9 mouse cellular contexts compared by ENCODE assay signal in the genomic region with DNA sequence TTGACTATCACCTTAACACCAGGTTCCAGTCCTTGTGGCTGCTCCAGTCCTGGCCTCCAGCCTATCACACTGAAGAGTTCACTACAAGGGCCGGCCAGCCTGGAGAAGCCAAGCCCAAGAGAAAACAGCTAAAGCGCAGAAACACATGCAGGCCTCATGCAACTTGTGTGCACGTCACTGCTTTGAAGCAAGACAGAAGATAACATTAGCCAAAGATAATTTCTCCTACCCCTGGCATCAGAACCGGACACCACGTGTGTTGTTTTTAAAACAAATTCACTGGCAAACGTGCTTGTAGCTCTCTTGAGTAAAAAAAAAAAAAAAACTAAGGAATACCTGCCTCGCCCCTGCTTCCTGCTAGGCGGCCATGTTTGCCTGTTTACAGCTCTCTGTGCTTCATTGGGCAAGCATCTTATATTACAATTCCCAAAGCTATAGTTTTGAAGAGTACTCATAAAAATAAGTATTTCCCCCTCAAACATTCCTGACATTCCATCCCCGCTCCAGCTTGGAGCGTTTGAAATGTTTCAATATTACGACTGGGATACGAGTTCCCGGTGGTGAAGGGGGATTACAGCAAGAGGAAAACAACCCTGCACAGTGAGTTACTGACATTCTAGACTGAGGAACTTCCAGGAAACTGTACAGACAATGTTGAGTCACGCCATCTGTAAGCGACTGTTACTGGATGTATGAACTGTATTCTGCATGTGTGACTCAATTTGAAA. TPM values are rescaled to one million over a fixed set of nuclear protein-coding genes. Genes with fewer than 3 reads are reported as not detected.
DNase-seq lines count a peak whose midpoint lies in the region; ATAC-seq and TF ChIP-seq lines count a peak whose summit lies in the region.
"Had no signal": no experiment of that assay in that cellular context is flagged by ENCODE, and none has a peak within 500 bp of the region (broad histone marks: within the 10 kb centered on the region; RNA-seq: fewer than 3 reads in every experiment).

No protein-coding gene starts in this region.

- no peaks in the 10 kb centered on the region for H3K36me3 ChIP-seq in intestine, embryonic 14.5 days (ENCODE audit: control insufficient read depth, insufficient read depth, low read length)
- no peaks in the 10 kb centered on the region for H3K36me3 ChIP-seq in intestine, postnatal 0 days (ENCODE audit: control insufficient read depth, insufficient read depth)
- no peaks in the 10 kb centered on the region for H3K36me3 ChIP-seq in embryonic facial prominence, embryonic 15.5 days
- H3K36me3 ChIP-seq in liver, postnatal 0 days (replicated peaks; ENCODE audit: insufficient read depth, low read length): no peaks in the 10 kb centered on the region
- H3K36me3 ChIP-seq: liver, embryonic 12.5 days had no signal

- no peaks in the 10 kb centered on the region for H3K27me3 ChIP-seq in intestine, embryonic 14.5 days (replicated peaks; ENCODE audit: control insufficient read depth, insufficient read depth, low read length)
- H3K27me3 ChIP-seq in intestine, postnatal 0 days (replicated peaks; ENCODE audit: control insufficient read depth, insufficient read depth, low read length): no peaks in the 10 kb centered on the region
- no peaks in the 10 kb centered on the region for H3K27me3 ChIP-seq in embryonic facial prominence, embryonic 15.5 days
- no peaks in the 10 kb centered on the region for H3K27me3 ChIP-seq in liver, postnatal 0 days (ENCODE audit: insufficient read depth, low read length)
- H3K27me3 ChIP-seq: liver, embryonic 12.5 days had no signal

- no peaks in the 10 kb centered on the region for H3K9me3 ChIP-seq in intestine, embryonic 14.5 days (ENCODE audit: control insufficient read depth, low read length)
- H3K9me3 ChIP-seq in intestine, postnatal 0 days (ENCODE audit: control insufficient read depth): no peaks in the 10 kb centered on the region
- H3K9me3 ChIP-seq in embryonic facial prominence, embryonic 15.5 days (replicated peaks): no peaks in the 10 kb centered on the region
- H3K9me3 ChIP-seq in liver, postnatal 0 days (ENCODE audit: low read length): no peaks in the 10 kb centered on the region
- H3K9me3 ChIP-seq: liver, embryonic 12.5 days had no signal

- no peak for TF ChIP-seq CTCF in intestine, postnatal 0 days (IDR thresholded peaks at IDR 0.05; ENCODE audit: low read depth)
- no peak for TF ChIP-seq CTCF in liver, postnatal 0 days (IDR thresholded peaks at IDR 0.05; ENCODE audit: low read depth)

- no peak for DNase-seq in intestine, embryonic 14.5 days (ENCODE audit: low spot score)
- DNase-seq in kidney, postnatal 10 days: peak; percentile 48
- DNase-seq in lung, postnatal 4 days: peak; percentile 19 to 57
- no peak for DNase-seq in liver, postnatal 0 days
- no peak for DNase-seq in retina, postnatal 1 day
- DNase-seq in urinary bladder, adult 2 months (ENCODE audit: low spot score): no peak

- 0 out of 2 replicates have a peak, but pooled peaks have one; percentile 30 for ATAC-seq in intestine, embryonic 14.5 days (replicated peaks; ENCODE audit: low FRiP score, low TSS enrichment, low read depth)
- ATAC-seq in intestine, postnatal 0 days: no peak
- no peak for ATAC-seq in embryonic facial prominence, embryonic 15.5 days (ENCODE audit: insufficient number of reproducible peaks, low FRiP score, low TSS enrichment, low read depth)
- no peak for ATAC-seq in liver, postnatal 0 days
- ATAC-seq: liver, embryonic 12.5 days had no signal

- H3K4me1 ChIP-seq in intestine, embryonic 14.5 days (replicated peaks; ENCODE audit: control insufficient read depth, insufficient read depth, low read length): peaks cover 15% of the 10 kb centered on the region
- no peaks in the 10 kb centered on the region for H3K4me1 ChIP-seq in intestine, postnatal 0 days (replicated peaks; ENCODE audit: control insufficient read depth, insufficient read depth, low read length)
- peaks cover 42% of the 10 kb centered on the region for H3K4me1 ChIP-seq in embryonic facial prominence, embryonic 15.5 days
- H3K4me1 ChIP-seq in liver, postnatal 0 days (ENCODE audit: insufficient read depth): no peaks in the 10 kb centered on the region
- H3K4me1 ChIP-seq: liver, embryonic 12.5 days had no signal

- peak overlapping the region; percentile 58 for H3K27ac ChIP-seq in intestine, embryonic 14.5 days (ENCODE audit: low read depth)
- H3K27ac ChIP-seq in intestine, postnatal 0 days (ENCODE audit: low read depth, low read length): no peak overlapping the region
- peak overlapping the region; percentile 82 for H3K27ac ChIP-seq in embryonic facial prominence, embryonic 15.5 days (replicated peaks)
- no peak overlapping the region for H3K27ac ChIP-seq in liver, postnatal 0 days (ENCODE audit: low read depth)
- H3K27ac ChIP-seq: liver, embryonic 12.5 days had no signal

- TF ChIP-seq EP300 in liver, postnatal 0 days (IDR thresholded peaks at IDR 0.05; ENCODE audit: low read depth): no peak

- H3K4me3 ChIP-seq in intestine, embryonic 14.5 days (ENCODE audit: low read depth, low read length): no peak overlapping the region
- H3K4me3 ChIP-seq in intestine, postnatal 0 days (ENCODE audit: low read depth, low read length): no peak overlapping the region
- H3K4me3 ChIP-seq in embryonic facial prominence, embryonic 15.5 days (replicated peaks): no peak overlapping the region
- H3K4me3 ChIP-seq in liver, postnatal 0 days (ENCODE audit: low read depth, low read length): no peak overlapping the region
- H3K4me3 ChIP-seq: liver, embryonic 12.5 days had no signal

- 41% methylated on average over 15 of the region's 15 CpGs for WGBS in intestine, embryonic 14.5 days
- WGBS in intestine, postnatal 0 days: 50% methylated on average over 15 of the region's 15 CpGs
- WGBS in embryonic facial prominence, embryonic 15.5 days: 25% methylated on average over 15 of the region's 15 CpGs
- 73% methylated on average over 15 of the region's 15 CpGs for WGBS in liver, postnatal 0 days (ENCODE audit: insufficient replicate concordance)

- no peak overlapping the region for H3K4me2 ChIP-seq in intestine, embryonic 14.5 days (ENCODE audit: low read length)
- H3K4me2 ChIP-seq in intestine, postnatal 0 days (replicated peaks; ENCODE audit: low read depth): no peak overlapping the region
- no peak overlapping the region for H3K4me2 ChIP-seq in embryonic facial prominence, embryonic 15.5 days (replicated peaks)
- H3K4me2 ChIP-seq in liver, postnatal 0 days (ENCODE audit: low read depth, low read length): no peak overlapping the region
- H3K4me2 ChIP-seq: liver, embryonic 12.5 days had no signal

- no peak overlapping the region for H3K9ac ChIP-seq in intestine, embryonic 14.5 days (ENCODE audit: low read length)
- H3K9ac ChIP-seq in intestine, postnatal 0 days (ENCODE audit: low read depth, low read length): no peak overlapping the region
- H3K9ac ChIP-seq in embryonic facial prominence, embryonic 15.5 days: no peak overlapping the region
- H3K9ac ChIP-seq in liver, postnatal 0 days (replicated peaks): no peak overlapping the region
- H3K9ac ChIP-seq: liver, embryonic 12.5 days had no signal

RNA-seq across cellular contexts. Expression of a gene that starts 40.2 kb away (rescaled TPM):
- polyA plus RNA-seq in intestine, embryonic 14.5 days (2014; fragmentation: Nextera tagmentation; extraction: Ambion mirVana): 21.7 and 24.2 TPM in 2 replicates
- polyA plus RNA-seq in intestine, postnatal 0 days (2015; fragmentation: Nextera tagmentation; extraction: Ambion mirVana): 6.4 and 6.5 TPM in 2 replicates
- 37.5 and 40.8 TPM in 2 replicates for polyA plus RNA-seq in embryonic facial prominence, embryonic 15.5 days (2015; fragmentation: Nextera tagmentation; extraction: Ambion mirVana)
- 2.9 and 3.0 TPM in 2 replicates for polyA plus RNA-seq in liver, postnatal 0 days (2015; fragmentation: Nextera tagmentation; extraction: Ambion mirVana)
- polyA plus RNA-seq in urinary bladder, adult 2 months (2012; rRNA removed): 28.5 and 41.3 TPM in 2 replicates

Comparison
In these comparisons a context has a peak if more than half of its experiments do, and no peak if none do; other contexts are left out.
1. H3K27ac ChIP-seq: peak in intestine, embryonic 14.5 days (single experiment) and embryonic facial prominence, embryonic 15.5 days (single experiment); none in intestine, postnatal 0 days (single experiment) and liver, postnatal 0 days (single experiment).
2. DNase-seq: peak in kidney, postnatal 10 days (single experiment) and lung, postnatal 4 days (2 of 2); none in intestine, embryonic 14.5 days (single experiment), liver, postnatal 0 days (single experiment), retina, postnatal 1 day (single experiment) and urinary bladder, adult 2 months (single experiment).